Mouse (Mus musculus): ENCODE measurements at regions not wholly inside any gene's neighbourhood (a gene's known extent, or its start where the extent isn't known, plus 50 kb on each side); places are given as distances from the start of the nearest gene placed in this dataset.

- DNase-seq (ENCODE audit: low spot score in 2 of 2) = no peak
Observed at GRCm38 (mm10) chr4:7642878-7643590, 595.8 kb downstream of the Car8 start.

GRCm38 (mm10) chr4:7597671-7598390 lies 641.0 kb downstream of the Car8 start:
- DNase-seq (ENCODE audit: low spot score in 2 of 2) = no peak

- DNase-seq (ENCODE audit: low spot score in 2 of 2) = no peak
Observed at GRCm38 (mm10) chr4:7596116-7596515, 642.7 kb downstream of the Car8 start.

- no peak for DNase-seq (ENCODE audit: low spot score in 2 of 2)
Observed at GRCm38 (mm10) chr4:7583851-7584250, 655.0 kb downstream of the Car8 start.

GRCm38 (mm10) chr4:7581931-7582330 lies 656.9 kb downstream of the Car8 start:
- DNase-seq (ENCODE audit: low spot score in 2 of 2) = no peak

- DNase-seq (ENCODE audit: low spot score in 2 of 2) = no peak
Observed at GRCm38 (mm10) chr4:7581220-7581916, 657.5 kb downstream of the Car8 start.

- no peak for DNase-seq (ENCODE audit: low spot score in 2 of 2)
Observed at GRCm38 (mm10) chr4:7580554-7581219, 658.2 kb downstream of the Car8 start.

- DNase-seq (ENCODE audit: low spot score in 2 of 2) = no peak
Observed at GRCm38 (mm10) chr4:7574011-7574410, 664.8 kb downstream of the Car8 start.

GRCm38 (mm10) chr4:7567687-7568393 lies 671.0 kb downstream of the Car8 start:
- no peak for DNase-seq (ENCODE audit: low spot score in 2 of 2)

GRCm38 (mm10) chr4:7559867-7560832 lies 678.7 kb downstream of the Car8 start:
- no peak for DNase-seq (ENCODE audit: low spot score in 2 of 2)

- DNase-seq (ENCODE audit: low spot score in 2 of 2) = no peak
Observed at GRCm38 (mm10) chr4:7558721-7559120, 680.1 kb downstream of the Car8 start.

- DNase-seq (ENCODE audit: low spot score in 2 of 2) = no peak
Observed at GRCm38 (mm10) chr4:7534301-7534700, 704.5 kb downstream of the Car8 start.

GRCm38 (mm10) chr4:7527718-7528117 lies 711.1 kb downstream of the Car8 start:
- DNase-seq (ENCODE audit: low spot score in 2 of 2) = no peak

GRCm38 (mm10) chr4:7513081-7513480 lies 725.8 kb downstream of the Car8 start:
- DNase-seq (ENCODE audit: low spot score in 2 of 2) = no peak

- no peak for DNase-seq (ENCODE audit: low spot score in 2 of 2)
Observed at GRCm38 (mm10) chr4:7485552-7485951, 753.3 kb downstream of the Car8 start.

GRCm38 (mm10) chr4:7455130-7455529 lies 783.7 kb downstream of the Car8 start:
- no peak for DNase-seq (ENCODE audit: low spot score in 2 of 2)

GRCm38 (mm10) chr4:7452678-7453077 lies 786.2 kb downstream of the Car8 start:
- DNase-seq (ENCODE audit: low spot score in 2 of 2) = no peak

GRCm38 (mm10) chr4:7450991-7451390 lies 787.9 kb downstream of the Car8 start:
- DNase-seq (ENCODE audit: low spot score in 2 of 2) = no peak

GRCm38 (mm10) chr4:7429308-7429707 lies 809.5 kb downstream of the Car8 start:
- no peak for DNase-seq (ENCODE audit: low spot score in 2 of 2)

- no peak for DNase-seq (ENCODE audit: low spot score in 2 of 2)
Observed at GRCm38 (mm10) chr4:7424081-7424480, 814.8 kb downstream of the Car8 start.

Measured in heart, adult 9 months (tissue).